Mouse (Mus musculus) brain, embryonic 14.5 days (tissue): ENCODE data around the gene Crlf3.

Experiments used
- CTCF ChIP-seq: fragments of 200-500 bp; IDR thresholded peaks from 2 replicates; pipeline ENCODE4 v1.5.1; 2012; ENCODE audit warnings: inconsistent platforms, mild to moderate bottlenecking, moderate library complexity, borderline replicate concordance; ENCODE audit not compliant: insufficient read depth, insufficient read length; ENCODE audit errors: extremely low read depth
- POLR2A ChIP-seq: fragments of 200-500 bp; IDR thresholded peaks from 2 replicates; pipeline ENCODE4 v1.6.1; 2012; ENCODE audit warnings: mild to moderate bottlenecking, inconsistent platforms, borderline replicate concordance; ENCODE audit not compliant: poor library complexity, insufficient read depth, insufficient read length, severe bottlenecking; ENCODE audit errors: extremely low read depth

GRCm38 (mm10) chr11:80062159-80062558, 18.6 kb downstream of the Crlf3 start:
- no peak for TF ChIP-seq CTCF
- no peak for TF ChIP-seq POLR2A
